Mouse (Mus musculus) cortical plate, adult 2 months (tissue): Measurements from ENCODE around the gene Ccm2.

Source experiments
- CTCF ChIP-seq: fragments of 200-500 bp; IDR thresholded peaks from 2 replicates; pipeline ENCODE4 v1.5.1; 2011; ENCODE audit warnings: mild to moderate bottlenecking, control low read depth, low read length; ENCODE audit not compliant: insufficient read depth; ENCODE audit errors: extremely low read depth
- POLR2A ChIP-seq: fragments of 200-500 bp; IDR thresholded peaks from 2 replicates; pipeline ENCODE4 v1.6.1; 2011; ENCODE audit warnings: mild to moderate bottlenecking, low read length, control low read depth; ENCODE audit not compliant: insufficient read depth; ENCODE audit errors: extremely low read depth

GRCm38 (mm10) chr11:6597523-6597922, 50.8 kb downstream of the Ccm2 start:
- TF ChIP-seq CTCF (no peak), POLR2A (no peak)
